8 mouse cellular contexts compared by ENCODE assay signal in genomic region chr17:24550416-24551049, GRCm38 (mm10). TPM values are rescaled to one million over a fixed set of nuclear protein-coding genes. Genes with fewer than 3 reads are reported as not detected.
DNase-seq lines count a peak whose midpoint lies in the region; ATAC-seq and TF ChIP-seq lines count a peak whose summit lies in the region.

No protein-coding gene starts in this region.

- peak; percentile 86 for ATAC-seq in forebrain, embryonic 12.5 days (ENCODE audit: low FRiP score)
- ATAC-seq in heart, embryonic 16.5 days (replicated peaks; ENCODE audit: extremely low read depth, insufficient read depth, low FRiP score) = peak; percentile 59
- ATAC-seq in lung, embryonic 14.5 days (ENCODE audit: insufficient read depth) = peak; percentile 80

- under 1% methylated on average over 44 of the region's 44 CpGs for WGBS in forebrain, embryonic 12.5 days
- WGBS in heart, embryonic 16.5 days = 1% methylated on average over 44 of the region's 44 CpGs
- under 1% methylated on average over 44 of the region's 44 CpGs for WGBS in lung, embryonic 14.5 days

- no peak for TF ChIP-seq EP300 in ES-Bruce4 (IDR thresholded peaks at IDR 0.05; ENCODE audit: insufficient read depth, low read depth, low read length)

- no peak for TF ChIP-seq CTCF in ES-Bruce4 (IDR thresholded peaks at IDR 0.05; ENCODE audit: low read depth, low read length)
- no peak for TF ChIP-seq CTCF in lung, embryonic 14.5 days (IDR thresholded peaks at IDR 0.05; ENCODE audit: low read depth)

- H3K36me3 ChIP-seq in ES-Bruce4 (ENCODE audit: control insufficient read depth, insufficient read depth, low read length, poor library complexity, severe bottlenecking) = no peaks in the 10 kb centered on the region
- H3K36me3 ChIP-seq in forebrain, embryonic 12.5 days (replicated peaks) = no peaks in the 10 kb centered on the region
- no peaks in the 10 kb centered on the region for H3K36me3 ChIP-seq in heart, embryonic 16.5 days (ENCODE audit: control insufficient read depth, insufficient read depth)
- H3K36me3 ChIP-seq in lung, embryonic 14.5 days (ENCODE audit: insufficient read depth) = no peaks in the 10 kb centered on the region

- H3K9ac ChIP-seq in ES-Bruce4 (ENCODE audit: low read depth, poor library complexity, severe bottlenecking) = peak overlapping the region; percentile 81
- peak overlapping the region; percentile 91 for H3K9ac ChIP-seq in forebrain, embryonic 12.5 days
- peak overlapping the region; percentile 89 for H3K9ac ChIP-seq in heart, embryonic 16.5 days (ENCODE audit: low read length)
- H3K9ac ChIP-seq in lung, embryonic 14.5 days = peak overlapping the region; percentile 90

- H3K27ac ChIP-seq in ES-Bruce4 (ENCODE audit: insufficient read depth, low read length) = no peak overlapping the region
- peak overlapping the region; percentile 96 for H3K27ac ChIP-seq in forebrain, embryonic 12.5 days
- H3K27ac ChIP-seq in heart, embryonic 16.5 days (ENCODE audit: low read length) = peak overlapping the region; percentile 93
- peak overlapping the region; percentile 96 for H3K27ac ChIP-seq in lung, embryonic 14.5 days (ENCODE audit: low read depth)

- no peaks in the 10 kb centered on the region for H3K27me3 ChIP-seq in ES-Bruce4 (ENCODE audit: control insufficient read depth, insufficient read depth, low read length, poor library complexity, severe bottlenecking)
- peaks cover 16% of the 10 kb centered on the region for H3K27me3 ChIP-seq in forebrain, embryonic 12.5 days
- no peaks in the 10 kb centered on the region for H3K27me3 ChIP-seq in heart, embryonic 16.5 days (ENCODE audit: control insufficient read depth, insufficient read depth, low read length)
- no peaks in the 10 kb centered on the region for H3K27me3 ChIP-seq in lung, embryonic 14.5 days (ENCODE audit: insufficient read depth, low read length)

- H3K9me3 ChIP-seq in ES-Bruce4 (replicated peaks; ENCODE audit: control insufficient read depth, insufficient read depth, low read length, poor library complexity, severe bottlenecking) = no peaks in the 10 kb centered on the region
- no peaks in the 10 kb centered on the region for H3K9me3 ChIP-seq in forebrain, embryonic 12.5 days
- no peaks in the 10 kb centered on the region for H3K9me3 ChIP-seq in heart, embryonic 16.5 days (replicated peaks; ENCODE audit: control insufficient read depth, low read length)
- H3K9me3 ChIP-seq in lung, embryonic 14.5 days (ENCODE audit: low read depth, low read length) = no peaks in the 10 kb centered on the region

- H3K4me2 ChIP-seq in forebrain, embryonic 12.5 days = peak overlapping the region; percentile 94
- H3K4me2 ChIP-seq in heart, embryonic 16.5 days (ENCODE audit: low read depth, low read length) = peak overlapping the region; percentile 94
- peak overlapping the region; percentile 90 for H3K4me2 ChIP-seq in lung, embryonic 14.5 days

- peak; percentile 57 for DNase-seq in c-Kit-negative CD71-positive TER-119-positive erythroid progenitor cells, embryonic 14.5 days (ENCODE audit: low read depth, low spot score)
- peak; percentile 76 to 84 for DNase-seq in kidney, postnatal 36 days
- DNase-seq in lung, embryonic 14.5 days = peak; percentile 80
- peak; percentile 57 for DNase-seq in ovary, postnatal 14 days (ENCODE audit: low spot score)
- peak; percentile 76 for DNase-seq in thymus, postnatal 4 days

- peak overlapping the region; percentile 79 for H3K4me3 ChIP-seq in ES-Bruce4 (ENCODE audit: low read depth, low read length)
- H3K4me3 ChIP-seq in forebrain, embryonic 12.5 days (replicated peaks) = peak overlapping the region; percentile 84
- peak overlapping the region; percentile 85 for H3K4me3 ChIP-seq in heart, embryonic 16.5 days (ENCODE audit: low read length)
- H3K4me3 ChIP-seq in lung, embryonic 14.5 days (ENCODE audit: low read depth, low read length) = peak overlapping the region; percentile 87

- no peaks in the 10 kb centered on the region for H3K4me1 ChIP-seq in ES-Bruce4 (ENCODE audit: control insufficient read depth, insufficient read depth, low read length)
- H3K4me1 ChIP-seq in forebrain, embryonic 12.5 days = peaks cover 27% of the 10 kb centered on the region
- peaks cover 19% of the 10 kb centered on the region for H3K4me1 ChIP-seq in heart, embryonic 16.5 days (ENCODE audit: control insufficient read depth, insufficient read depth, low read length)
- peaks cover 15% of the 10 kb centered on the region; the same call in 1 of the 2 replicates for H3K4me1 ChIP-seq in lung, embryonic 14.5 days (ENCODE audit: insufficient read depth)

- no peak for TF ChIP-seq POLR2A in ES-Bruce4 (IDR thresholded peaks at IDR 0.05; ENCODE audit: insufficient read depth, low read length)

RNA-seq across cellular contexts. Expression of gene Pkd1, which starts 0.9 kb away (rescaled TPM):
- 13.0 and 14.8 TPM in 2 replicates for polyA plus RNA-seq in ES-Bruce4 (2011; ENCODE audit: insufficient read depth, insufficient read length, low read depth, missing spikeins)
- 15.5 and 17.9 TPM in 2 replicates for polyA plus RNA-seq in forebrain, embryonic 12.5 days (2016; fragmentation: Nextera tagmentation; extraction: Ambion mirVana)
- polyA plus RNA-seq in heart, embryonic 16.5 days (2015; fragmentation: Nextera tagmentation; extraction: Ambion mirVana) = 17.6 and 18.4 TPM in 2 replicates
- 27.6 and 34.0 TPM in 2 replicates for polyA plus RNA-seq in lung, embryonic 14.5 days (2014; fragmentation: Nextera tagmentation; extraction: Ambion mirVana)

RNA-seq across cellular contexts. Expression of gene Rab26, which starts 16.5 kb away (rescaled TPM):
- polyA plus RNA-seq in ES-Bruce4 (2011; ENCODE audit: insufficient read depth, insufficient read length, low read depth, missing spikeins) = 1.2 and 1.5 TPM in 2 replicates
- polyA plus RNA-seq in forebrain, embryonic 12.5 days (2016; fragmentation: Nextera tagmentation; extraction: Ambion mirVana) = 1.7 and 1.9 TPM in 2 replicates
- polyA plus RNA-seq in heart, embryonic 16.5 days (2015; fragmentation: Nextera tagmentation; extraction: Ambion mirVana) = 0.87 and 0.92 TPM in 2 replicates
- 2.8 and 3.1 TPM in 2 replicates for polyA plus RNA-seq in lung, embryonic 14.5 days (2014; fragmentation: Nextera tagmentation; extraction: Ambion mirVana)

RNA-seq across cellular contexts. Expression of gene Traf7, which starts 22.8 kb away (rescaled TPM):
- polyA plus RNA-seq in ES-Bruce4 (2011; ENCODE audit: insufficient read depth, insufficient read length, low read depth, missing spikeins) = 145 and 168 TPM in 2 replicates
- 100 and 103 TPM in 2 replicates for polyA plus RNA-seq in forebrain, embryonic 12.5 days (2016; fragmentation: Nextera tagmentation; extraction: Ambion mirVana)
- polyA plus RNA-seq in heart, embryonic 16.5 days (2015; fragmentation: Nextera tagmentation; extraction: Ambion mirVana) = 77.6 and 80.7 TPM in 2 replicates
- polyA plus RNA-seq in lung, embryonic 14.5 days (2014; fragmentation: Nextera tagmentation; extraction: Ambion mirVana) = 103 and 106 TPM in 2 replicates
